Mouse (Mus musculus): ENCODE measurements around the gene Tyrobp.

GRCm38 (mm10) chr7:30417856-30418255 lies 4.3 kb downstream of the Tyrobp start:
- TF ChIP-seq CTCF (IDR thresholded peaks at IDR 0.05; ENCODE audit: borderline replicate concordance, insufficient read depth, low read length) (no peak), POLR2A (IDR thresholded peaks at IDR 0.05; ENCODE audit: low read depth, low read length) (no peak)

All from embryonic fibroblast, embryonic 13.5 days (primary cell).